Mouse (Mus musculus) lung, adult 2 months (tissue): ENCODE results near the gene 1700010B08Rik.

ENCODE experiments used
- CTCF ChIP-seq: fragments of 200-500 bp; IDR thresholded peaks from 2 replicates; pipeline ENCODE4 v1.5.1; 2011; ENCODE audit warnings: mild to moderate bottlenecking, low read length, control low read depth; ENCODE audit not compliant: insufficient read depth
- POLR2A ChIP-seq: fragments of 200-500 bp; IDR thresholded peaks from 2 replicates; pipeline ENCODE4 v1.6.1; 2011; ENCODE audit warnings: low read depth, mild to moderate bottlenecking, control low read depth, low read length, borderline replicate concordance; ENCODE audit errors: extremely low read depth

DNA sequence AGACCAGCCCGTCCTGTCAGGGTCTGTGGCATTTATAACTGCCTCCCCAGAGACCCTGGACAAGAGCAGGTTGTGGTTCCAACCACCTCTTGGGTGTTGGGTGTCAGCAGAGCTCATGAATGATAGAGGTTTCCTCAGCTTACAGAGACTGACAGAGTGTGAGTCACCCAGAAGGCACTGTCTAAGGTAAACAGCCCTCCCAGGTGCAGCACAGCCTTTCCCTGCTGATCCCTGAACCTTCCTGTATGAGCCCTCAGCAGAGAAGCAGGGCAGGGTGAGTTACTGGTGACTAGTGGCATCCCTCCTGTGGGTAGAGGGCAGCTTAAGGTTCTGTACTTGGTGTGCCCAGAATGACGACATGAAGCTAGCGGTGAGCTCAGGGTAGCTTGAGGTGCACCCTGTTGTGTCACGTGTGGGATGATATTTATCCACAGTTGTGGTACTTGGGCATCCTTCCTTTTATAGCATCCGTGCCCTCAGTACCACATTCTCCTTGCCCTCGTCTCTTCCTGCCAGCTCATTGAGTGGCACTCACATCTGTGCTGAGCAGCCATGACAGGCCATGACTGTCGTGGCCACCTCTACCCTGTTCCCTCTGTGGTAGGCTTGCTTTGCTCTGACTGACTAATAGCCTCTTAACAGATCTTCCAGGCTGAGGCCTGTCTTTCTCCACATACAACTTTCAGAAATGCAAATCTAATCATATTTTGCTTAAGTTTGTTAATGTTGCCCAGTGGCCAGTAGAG lies 25.0 kb downstream of the 1700010B08Rik start:
- TF ChIP-seq CTCF (no peak), POLR2A (no peak)
